Mouse (Mus musculus) lung, adult 2 months (tissue): ENCODE results near the gene Vdr.

Experiments
- CTCF ChIP-seq: fragments of 200-500 bp; IDR thresholded peaks from 2 replicates; pipeline ENCODE4 v1.5.1; 2011; ENCODE audit warnings: mild to moderate bottlenecking, low read length, control low read depth; ENCODE audit not compliant: insufficient read depth
- POLR2A ChIP-seq: fragments of 200-500 bp; IDR thresholded peaks from 2 replicates; pipeline ENCODE4 v1.6.1; 2011; ENCODE audit warnings: low read depth, mild to moderate bottlenecking, control low read depth, low read length, borderline replicate concordance; ENCODE audit errors: extremely low read depth

DNA sequence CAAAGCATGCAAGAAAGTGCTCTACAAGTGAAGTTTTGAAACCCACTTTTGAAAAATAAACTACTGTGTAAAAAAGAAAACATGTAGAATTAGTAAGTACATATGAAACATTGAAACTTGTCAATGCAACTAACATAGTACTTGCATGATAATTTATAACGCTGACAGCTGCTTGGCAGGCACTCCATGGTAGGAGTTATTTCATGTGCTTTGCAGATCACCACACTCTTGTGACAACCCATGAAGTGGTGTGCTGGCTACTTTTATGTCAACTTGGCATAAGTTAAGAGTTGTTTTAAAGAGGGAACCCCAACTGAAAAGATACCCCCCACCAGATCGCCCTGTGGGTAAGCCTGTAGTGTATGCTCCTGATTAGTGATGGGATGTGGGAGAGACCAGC lies 12.0 kb upstream of the Vdr start:
- TF ChIP-seq POLR2A (no peak), CTCF (no peak)
